Mouse (Mus musculus) common myeloid progenitor, adult 5-6 weeks (primary cell): ENCODE measurements around the gene Vdac2. TPM values are rescaled to one million over a fixed set of nuclear protein-coding genes. Genes with fewer than 3 reads are reported as not detected.

Experiments
- ATAC-seq: replicated peaks from 2 replicates; pipeline ENCODE4 v1.8.0; 2016; ENCODE audit warnings: low read depth, mild to moderate bottlenecking, moderate TSS enrichment, inconsistent platforms; ENCODE audit not compliant: poor library complexity, severe bottlenecking
- total RNA-seq: library from RNA; stranded (forward); fragments of 200-1000, 187-1606 nt; gene quantifications from 2 replicates; pipeline ENCODE4 v1.2.3, GENCODE M21; 2017

Gene Vdac2
- 310 and 348 TPM in 2 replicates for total RNA-seq

DNA sequence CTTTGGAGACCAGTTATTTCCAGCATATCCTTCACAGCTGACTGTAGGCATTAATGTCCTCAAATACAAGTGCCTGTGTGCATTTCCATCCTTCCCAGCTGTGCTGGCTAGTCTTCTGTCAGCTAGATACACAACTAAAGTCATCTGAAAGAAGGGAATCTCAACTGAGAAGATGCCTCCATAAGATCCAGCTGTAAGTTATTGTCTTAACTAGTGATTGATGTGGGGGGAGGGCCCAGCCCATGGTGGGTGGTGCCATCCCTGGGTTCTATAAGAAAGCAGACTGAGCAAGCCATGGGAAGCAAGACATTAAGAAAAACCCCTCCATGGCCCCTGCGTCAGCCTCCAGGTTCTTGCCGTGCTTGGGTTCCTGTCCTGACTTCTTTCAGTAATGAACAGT is at the start of gene Vdac2:
Gene Vdac2 (plus strand): TSS at position 301 of the 400 bp plus-strand sequence.
- ATAC-seq = no peak

DNA sequence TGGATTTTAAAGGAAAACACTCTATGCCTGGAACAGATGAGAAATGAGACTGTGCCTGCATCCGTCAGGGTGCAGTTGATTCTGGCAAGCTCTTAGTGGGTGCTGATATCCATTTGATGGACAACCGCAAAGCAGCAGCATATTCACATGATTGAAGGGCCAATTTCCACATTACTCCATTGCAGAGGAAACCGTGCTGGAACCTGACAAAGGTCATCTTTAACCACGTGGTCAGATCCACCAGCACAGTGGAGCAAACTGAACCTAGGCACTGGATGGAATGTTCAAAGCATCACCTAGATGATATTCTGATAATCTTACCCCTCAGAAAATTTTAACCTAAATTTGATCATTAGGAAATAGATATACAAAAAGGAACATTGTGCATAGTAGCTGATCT is 48.8 kb upstream of the Vdac2 start:
- no peak for ATAC-seq

DNA sequence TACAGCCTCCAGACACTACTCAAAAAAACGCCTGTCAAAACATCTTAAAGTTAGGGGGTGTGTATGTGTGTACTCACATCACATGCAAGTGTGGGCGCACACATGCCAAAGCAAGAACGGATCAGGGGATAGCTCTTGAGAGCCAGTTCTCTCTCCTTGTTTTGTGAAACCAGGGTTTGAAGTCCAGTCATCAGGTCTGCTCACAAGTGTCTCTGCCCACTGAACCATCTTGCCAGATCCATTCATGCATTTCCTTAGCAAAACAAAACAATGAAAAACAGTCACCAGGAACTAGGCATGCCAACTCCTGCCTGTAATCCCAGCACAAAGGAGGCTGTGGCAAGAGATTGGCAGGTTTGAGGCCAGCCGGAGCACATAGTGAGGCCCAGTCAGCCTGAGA is 38.5 kb upstream of the Vdac2 start:
- ATAC-seq = no peak

DNA sequence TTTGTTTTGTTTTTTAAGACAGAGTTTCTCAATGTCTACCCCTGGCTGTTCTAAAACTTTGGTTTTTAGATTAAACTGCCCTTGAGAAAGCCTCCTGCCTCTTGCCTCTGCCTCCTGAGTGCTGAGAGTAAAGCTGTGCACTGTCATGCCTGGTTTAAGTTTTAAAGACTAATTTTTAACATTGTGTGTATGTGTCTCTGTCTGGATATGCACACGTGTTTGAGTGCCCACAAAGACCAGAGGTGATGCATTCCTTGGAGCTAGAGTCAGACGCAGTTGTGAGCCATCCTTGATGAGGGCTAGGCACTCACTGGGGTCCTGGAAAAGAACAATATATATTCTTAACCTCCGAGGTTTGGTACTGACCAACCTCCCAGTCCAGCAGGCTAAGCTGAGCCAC is 37.7 kb upstream of the Vdac2 start:
- ATAC-seq = no peak

DNA sequence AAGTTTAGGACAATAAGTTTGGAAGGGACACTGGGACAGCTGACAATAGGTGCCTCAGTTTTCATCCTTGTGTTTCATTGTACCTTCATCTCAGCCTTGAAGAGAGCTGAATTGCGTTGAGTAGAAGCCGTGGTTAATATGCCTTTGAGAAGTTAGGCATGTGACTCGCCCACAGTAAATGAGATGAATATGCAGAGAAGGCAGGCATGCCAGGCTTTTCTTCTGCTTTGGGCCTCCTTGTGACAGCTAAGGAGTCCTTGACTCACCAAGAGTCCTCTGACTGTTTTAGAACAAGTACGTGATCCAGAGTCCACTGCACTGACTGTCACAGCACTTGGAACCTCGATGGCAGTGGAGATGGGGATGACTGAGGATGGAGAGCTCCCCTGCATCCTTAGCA is 36.9 kb upstream of the Vdac2 start:
- ATAC-seq = no peak

DNA sequence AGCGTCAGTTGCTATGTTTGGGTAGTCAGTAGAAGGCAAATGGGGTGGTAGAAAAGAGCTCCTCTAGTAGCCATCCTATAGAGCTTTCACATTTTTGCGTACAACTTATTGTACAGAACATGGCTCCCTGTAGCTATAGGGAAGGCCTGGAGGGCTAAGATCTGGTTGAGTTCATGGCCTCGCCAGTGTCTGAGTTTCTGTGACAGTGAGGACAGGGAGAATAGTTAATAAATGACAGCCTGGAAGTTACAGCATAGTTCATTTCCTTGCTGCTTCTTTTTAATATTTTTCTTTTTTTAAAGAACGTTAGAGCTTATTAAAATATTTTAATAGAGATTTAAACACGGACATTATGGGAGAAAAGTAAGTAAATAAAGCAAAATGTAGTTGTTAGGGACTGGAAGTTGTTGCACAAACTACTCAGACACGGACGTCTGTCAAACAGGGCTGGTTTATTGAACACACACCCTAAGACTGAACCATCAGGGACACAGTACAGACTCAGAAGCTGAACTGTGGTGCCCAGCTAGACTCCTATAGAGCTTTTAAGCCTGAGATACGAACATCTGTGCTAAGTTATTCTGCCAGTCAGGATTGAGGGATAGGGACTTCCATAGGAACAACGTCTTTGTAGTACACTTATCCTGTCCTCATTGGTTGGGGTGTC is 34.3 kb upstream of the Vdac2 start:
- no peak for ATAC-seq

DNA sequence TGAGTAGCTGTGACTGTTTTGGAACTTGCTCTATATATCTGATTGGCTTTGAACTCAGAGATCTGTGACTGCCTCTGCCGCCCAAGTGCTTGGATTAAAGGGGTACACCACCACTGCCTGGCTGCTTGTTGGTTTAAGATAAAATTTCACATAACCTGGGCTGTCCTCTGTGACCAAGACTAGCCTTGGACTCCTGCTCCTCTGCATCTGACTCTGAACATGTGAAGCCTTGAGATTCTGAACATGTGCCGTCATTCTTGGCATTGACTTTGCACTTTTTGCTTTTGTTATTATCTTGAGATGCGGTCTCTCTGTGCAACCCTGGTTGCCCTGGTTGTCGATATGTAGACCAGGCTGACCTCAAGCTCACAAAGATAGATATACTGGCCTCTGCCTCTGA is 33.3 kb upstream of the Vdac2 start:
- no peak for ATAC-seq

DNA sequence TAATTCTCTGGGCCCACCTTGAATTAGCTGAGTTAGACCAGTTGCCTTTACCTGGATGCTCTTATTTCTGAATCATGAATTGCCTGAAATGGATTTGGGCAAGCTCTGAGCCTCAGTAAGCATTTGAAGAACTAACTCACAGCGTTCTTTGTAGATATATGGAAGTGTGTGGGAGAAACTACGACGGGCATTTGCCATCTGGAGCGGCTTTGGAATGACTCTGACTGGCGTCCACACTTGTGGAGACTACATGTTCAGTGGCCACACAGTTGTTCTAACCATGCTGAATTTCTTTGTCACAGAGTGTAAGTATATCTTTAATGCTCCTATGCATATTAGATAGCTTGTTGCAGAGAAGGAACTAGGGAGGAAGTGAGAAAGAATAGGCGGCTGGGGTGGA is 32.8 kb upstream of the Vdac2 start:
- ATAC-seq = no peak

DNA sequence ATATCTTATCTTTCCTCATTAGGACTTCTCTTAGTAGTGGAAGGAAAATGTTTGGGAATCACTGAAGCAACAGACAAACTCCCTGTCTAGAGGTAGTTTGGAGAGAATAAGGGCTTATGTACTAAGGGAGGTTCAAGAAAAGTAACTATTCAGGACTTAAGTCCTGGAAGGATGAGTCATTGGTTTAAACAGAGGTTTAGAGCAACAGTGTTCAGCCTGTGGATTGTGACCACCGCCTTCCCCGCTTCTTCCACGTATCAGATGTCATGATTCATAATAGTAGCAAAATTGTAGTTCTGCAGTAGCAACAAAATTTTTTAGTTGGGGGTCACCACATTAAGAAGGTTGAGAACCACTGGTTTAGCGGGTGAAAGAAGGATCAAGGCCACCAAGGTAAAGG is 24.4 kb upstream of the Vdac2 start:
- no peak for ATAC-seq

DNA sequence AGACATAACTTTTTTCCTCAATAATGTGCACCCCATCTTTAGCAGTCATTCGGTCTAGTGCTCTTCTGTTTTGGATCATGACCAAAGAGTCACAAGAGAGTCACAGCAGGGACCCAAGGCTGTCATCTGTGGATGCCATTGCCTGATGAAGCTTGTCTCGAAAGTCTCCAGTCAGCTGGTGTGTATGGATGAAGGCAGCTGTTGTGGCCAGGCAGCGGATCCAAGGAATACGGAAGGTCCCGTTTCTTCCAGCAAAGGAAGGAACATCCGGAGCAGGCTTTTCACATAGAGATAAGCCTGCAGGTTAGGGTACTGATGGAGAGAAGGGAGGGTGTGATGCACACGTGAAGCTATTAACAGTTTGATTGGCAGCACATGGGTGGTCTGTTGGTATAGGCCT is 23.4 kb upstream of the Vdac2 start:
- ATAC-seq = no peak

DNA sequence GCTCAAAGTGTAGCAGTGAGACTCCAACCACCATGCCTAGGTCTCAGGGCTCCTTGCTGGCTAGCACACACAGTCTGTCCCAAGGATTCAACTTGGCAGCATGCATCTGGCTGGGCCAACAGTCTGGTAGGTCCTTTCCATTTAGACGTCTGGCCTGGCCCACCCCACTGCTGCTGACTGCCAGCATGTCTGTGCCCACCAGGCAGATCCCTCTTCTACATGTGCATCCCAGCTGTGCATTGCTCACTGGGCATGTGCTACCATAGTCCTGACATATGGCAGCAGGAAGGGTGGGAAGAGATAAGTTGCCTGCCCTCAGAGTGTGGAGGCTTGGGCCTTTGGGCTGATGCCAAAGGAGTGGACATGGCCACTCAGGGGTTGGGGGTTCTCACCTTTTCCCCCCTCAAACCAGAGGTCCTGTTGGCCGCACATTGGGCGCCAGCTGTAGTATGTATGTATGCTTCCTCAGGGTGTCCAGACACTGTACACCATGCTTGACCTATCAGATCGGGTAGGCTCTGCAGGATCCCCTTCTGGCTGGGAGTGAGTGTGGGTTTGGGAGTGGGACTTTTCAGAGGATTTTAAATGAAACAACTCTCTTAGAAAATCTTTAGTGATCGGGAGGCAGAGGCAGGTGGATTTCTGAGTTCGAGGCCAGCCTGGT is 22.4 kb upstream of the Vdac2 start:
- ATAC-seq = no peak

DNA sequence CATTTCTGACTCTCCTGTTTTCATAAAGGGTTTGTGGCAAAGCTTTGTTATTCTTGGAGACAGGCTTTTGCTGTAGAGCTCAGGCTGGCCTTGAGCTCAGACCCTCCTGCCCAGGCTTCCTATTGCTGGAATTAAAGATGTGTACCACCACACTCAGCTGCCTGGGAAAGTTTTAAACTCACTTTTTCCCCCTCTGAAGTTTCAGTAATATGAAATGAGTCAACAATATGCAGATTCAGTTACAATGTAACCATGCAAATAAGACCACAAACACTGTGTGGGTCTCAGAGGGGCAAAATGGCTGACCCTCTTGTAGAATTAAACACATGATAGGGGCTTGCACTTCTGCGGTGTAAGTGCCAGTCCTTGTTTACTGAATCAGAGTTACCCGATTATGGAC is 18.8 kb upstream of the Vdac2 start:
- ATAC-seq = no peak

DNA sequence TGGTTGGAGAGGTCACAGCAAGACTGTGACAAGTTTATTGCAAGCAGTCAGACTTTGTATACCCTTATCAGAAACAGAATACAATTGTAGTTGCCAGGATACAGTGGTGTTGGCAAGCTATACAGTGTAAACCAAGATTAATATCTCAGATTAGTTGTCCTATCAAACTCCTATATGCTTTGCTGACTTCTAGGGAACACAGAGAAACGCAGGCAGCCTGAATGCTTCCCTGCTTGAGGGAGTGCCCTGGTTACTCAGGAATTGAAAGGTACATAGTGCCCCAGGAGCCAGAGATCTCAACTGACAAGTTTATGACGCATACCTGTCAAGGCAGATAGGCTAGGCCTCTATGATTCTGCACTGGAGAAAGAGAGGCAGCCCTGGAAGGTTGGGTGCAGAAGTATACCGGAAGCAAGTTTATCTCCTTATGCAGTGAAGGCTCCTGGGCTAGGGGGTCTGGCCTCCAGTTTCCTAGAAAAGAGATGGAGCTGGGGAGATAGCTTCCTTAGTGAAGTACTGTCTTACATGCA is 18.3 kb upstream of the Vdac2 start:
- ATAC-seq = peak; percentile 24; the same call in 1 of the 2 replicates

DNA sequence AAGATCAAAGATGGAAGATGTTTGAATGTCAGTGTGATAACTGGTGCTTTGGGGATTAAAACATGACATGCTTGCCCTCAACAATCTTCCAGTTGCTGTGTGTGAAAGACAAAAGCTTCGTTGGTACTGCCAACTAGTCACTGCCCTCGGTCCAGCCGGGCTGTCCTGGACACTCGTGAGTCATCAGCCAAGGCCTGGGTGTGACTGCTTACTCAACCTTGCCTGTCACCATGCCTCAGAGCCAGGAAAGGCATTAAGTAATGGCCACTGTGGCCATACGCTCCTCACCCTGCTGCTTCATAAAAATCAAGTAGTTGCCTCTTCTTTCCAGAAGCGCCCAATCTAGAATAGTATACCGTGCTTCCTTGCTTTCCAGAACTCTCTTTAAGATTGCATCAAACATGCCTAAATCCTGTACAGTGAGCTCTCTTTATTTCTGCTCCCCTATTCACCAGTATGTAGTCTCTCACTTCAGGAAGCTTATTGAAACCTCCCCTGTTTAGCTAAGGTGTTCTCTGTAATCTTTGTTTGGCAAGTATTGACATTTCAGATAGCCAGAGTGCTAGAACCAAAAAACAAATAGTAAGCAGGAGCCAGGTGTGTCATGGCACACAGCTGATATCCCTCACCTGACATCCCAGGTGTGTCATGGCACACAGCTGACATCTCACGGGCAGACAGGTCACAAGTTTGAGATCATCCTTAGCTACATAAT is 16.7 kb upstream of the Vdac2 start:
- ATAC-seq = no peak

DNA sequence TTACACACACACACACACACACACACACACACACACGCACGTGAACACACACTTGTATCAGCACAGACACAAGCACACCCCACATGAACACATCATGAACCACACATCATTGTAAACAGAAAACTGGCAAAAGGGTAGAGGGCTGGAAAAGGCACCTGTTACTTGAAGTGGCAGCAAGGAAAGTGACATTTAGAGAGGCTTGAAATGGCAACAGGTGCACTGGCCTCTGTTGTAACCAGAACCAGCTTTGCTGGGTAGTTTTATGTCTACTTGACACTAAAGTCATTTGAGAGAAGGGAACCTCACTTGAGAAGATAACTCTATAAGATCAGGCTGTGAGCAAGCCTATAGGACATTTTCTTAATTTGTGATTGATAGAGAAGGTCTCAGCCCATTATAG is 15.6 kb upstream of the Vdac2 start:
- no peak for ATAC-seq

DNA sequence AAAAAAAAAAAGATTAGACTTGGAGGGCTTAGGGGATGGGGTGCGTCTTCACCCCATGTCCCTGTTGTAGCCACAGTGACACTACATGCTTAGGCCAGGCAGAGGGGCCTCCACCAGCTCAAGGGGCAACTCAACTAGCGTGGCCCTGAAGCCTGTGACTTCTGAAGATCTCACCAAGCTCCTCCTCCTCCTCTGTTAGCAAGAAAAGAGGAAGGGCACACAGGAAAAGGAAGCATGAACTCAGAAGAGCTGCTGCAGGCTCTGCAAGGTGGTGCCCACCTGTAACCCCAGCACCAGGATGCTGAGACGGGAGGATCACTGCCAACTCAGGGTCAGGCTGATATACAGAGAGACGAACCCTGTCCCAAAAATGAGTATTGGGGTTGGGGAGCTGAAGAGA is 13.7 kb upstream of the Vdac2 start:
- peak; percentile 59 for ATAC-seq

DNA sequence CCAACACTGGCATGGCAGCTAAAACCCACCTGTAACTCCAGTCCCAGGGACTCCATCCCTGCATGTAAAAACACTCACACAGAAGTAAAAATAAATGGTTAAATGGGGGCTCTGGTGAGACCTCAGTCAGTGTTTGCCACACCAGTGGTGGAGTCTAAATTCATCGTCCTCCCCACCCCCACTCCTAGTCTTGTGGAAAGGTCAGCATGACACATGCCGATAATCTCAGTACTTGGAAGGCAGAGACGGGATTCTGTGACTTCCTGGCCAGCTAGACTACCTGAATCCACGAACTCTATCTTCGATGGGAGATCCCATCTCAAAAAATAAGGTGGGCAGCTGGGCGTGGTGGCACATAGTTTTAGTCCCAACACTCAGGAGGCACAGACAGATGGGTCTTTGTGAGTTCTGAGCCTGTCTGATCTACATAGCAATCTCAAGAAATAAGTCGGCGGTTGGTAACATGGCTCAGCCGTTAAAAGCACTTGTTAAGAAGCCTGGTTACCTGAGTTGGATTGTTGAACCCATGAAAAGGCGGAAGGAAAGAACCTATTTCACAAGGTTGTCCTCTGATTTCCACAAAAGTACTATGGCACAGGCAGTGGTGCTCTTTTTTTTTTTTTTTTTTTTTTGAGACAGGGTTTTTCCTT is 13.2 kb upstream of the Vdac2 start:
- no peak for ATAC-seq

DNA sequence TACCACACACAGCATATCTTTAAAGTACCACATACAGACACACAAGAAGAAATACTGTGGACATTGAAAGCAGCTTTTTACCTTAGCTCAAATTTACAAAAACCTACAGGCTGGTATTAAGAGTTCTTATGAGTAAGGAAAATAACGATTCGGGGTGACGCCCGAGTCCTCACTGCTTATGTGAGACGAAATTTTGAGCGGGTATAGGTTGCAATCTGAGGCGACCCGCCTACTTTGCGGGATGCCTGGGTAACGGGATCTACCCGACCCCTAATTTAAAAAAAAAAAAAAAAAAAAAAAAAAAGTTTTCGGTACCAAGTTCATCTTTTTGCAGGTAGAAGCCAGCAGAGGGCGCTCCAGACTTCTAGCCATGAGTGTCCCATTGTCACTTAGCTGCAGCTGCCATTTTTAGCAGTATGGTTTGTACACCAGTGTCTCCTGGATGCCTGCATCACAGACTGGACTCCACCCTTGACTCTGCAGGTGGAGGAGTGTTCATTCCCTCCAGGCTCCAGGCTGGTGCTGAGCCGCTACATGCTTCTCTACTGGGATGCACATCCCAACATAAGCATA is 12.4 kb upstream of the Vdac2 start:
- peak; percentile 72 for ATAC-seq

DNA sequence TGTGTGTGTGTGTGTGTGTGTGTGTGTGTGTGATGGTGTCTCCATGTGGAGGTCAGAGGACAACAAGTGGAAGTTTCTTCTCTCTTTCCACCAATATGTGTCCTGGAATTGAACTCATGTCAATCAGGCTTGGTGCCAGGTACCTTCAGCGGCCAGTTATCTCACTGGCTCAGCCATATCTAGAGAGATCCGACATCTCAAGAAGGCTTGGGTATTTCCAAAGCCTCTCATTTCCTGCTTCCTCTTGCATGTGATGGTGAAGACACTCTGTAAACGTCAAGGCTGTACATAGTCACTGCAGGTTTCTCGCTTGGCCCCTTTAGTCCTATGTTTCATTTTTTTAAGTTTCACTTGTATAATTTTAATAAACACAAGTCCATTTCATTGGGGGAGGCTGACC is 11.8 kb upstream of the Vdac2 start:
- 0 out of 2 replicates have a peak, but pooled peaks have one; percentile 9 for ATAC-seq

DNA sequence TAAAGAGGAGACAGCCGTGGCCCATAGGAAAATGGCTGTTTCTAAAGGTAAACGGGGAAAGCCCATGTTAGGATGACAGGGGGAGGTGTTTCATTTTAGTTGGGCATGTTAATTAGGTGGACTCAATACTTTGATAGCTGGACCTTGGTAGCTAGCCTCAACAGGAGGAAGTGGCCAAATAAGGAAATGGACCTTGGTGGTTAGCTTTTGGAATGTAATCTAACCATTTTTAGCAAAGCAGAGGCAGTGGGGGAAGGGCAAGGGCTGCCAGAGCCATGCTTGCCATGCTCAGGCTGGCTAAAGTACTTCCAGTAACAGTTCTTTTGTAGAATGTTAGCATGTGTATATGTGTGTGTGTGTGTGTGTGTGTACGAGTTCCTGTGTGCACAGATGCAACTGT is 11.2 kb upstream of the Vdac2 start:
- ATAC-seq = no peak
